22 mouse cellular contexts compared by ENCODE assay signal in the genomic region with DNA sequence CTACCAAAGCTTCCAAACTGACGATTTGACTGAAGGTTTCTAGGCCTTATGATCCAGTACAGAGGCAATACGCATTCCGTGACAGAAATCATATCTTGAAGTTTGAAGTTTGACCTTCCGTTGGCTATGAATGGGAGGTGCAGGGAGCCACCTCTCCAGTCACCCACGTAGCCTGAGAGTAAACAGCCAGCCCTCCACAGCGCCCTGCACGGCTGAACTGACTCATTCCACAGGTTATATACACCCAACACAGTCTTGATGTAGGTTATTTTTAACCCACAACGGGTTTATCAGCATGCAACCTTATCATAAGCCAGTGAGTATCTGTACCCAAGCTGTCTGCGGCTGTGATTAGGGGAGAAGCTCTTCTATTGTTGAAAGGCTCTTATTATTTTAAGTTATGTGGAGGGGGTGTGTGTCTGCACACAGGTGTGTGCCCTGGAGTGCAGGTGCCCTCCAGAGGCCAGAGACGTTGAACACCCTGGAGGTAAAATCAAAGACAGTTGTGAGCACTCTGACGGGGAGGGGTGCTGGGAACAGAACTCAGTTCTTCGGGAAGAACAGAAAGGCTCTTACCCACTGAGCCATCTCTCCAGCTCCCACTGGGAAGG. TPM values are rescaled to one million over a fixed set of nuclear protein-coding genes. Genes with fewer than 3 reads are reported as not detected.
DNase-seq lines count a peak whose midpoint lies in the region; ATAC-seq and TF ChIP-seq lines count a peak whose summit lies in the region.
"Had no signal": no experiment of that assay in that cellular context is flagged by ENCODE, and none has a peak within 500 bp of the region (broad histone marks: within the 10 kb centered on the region; RNA-seq: fewer than 3 reads in every experiment).

No protein-coding gene starts in this region.

- dilution Hi-C loops in CH12.LX (cut with MboI; ENCODE audit: extremely low pct_ligation_motif_present, extremely low pct_unique_long_range_greater_than_20kb, low sequenced_read_pairs): no loop called here

- no peak for TF ChIP-seq POLR2A in CH12.LX (IDR thresholded peaks at IDR 0.05; ENCODE audit: low read depth, low read length)
- TF ChIP-seq POLR2A in small intestine, adult 2 months (IDR thresholded peaks at IDR 0.05; ENCODE audit: low read depth, low read length): no peak

- H3K9ac ChIP-seq in heart, embryonic 16.5 days (ENCODE audit: low read length): no peak overlapping the region
- no peak overlapping the region for H3K9ac ChIP-seq in heart, embryonic 11.5 days (ENCODE audit: low read depth, low read length)
- no peak overlapping the region for H3K9ac ChIP-seq in CH12.LX (ENCODE audit: insufficient read depth, low read depth)
- H3K9ac ChIP-seq: embryonic facial prominence, embryonic 13.5 days; forebrain, embryonic 15.5 days had no signal

- H3K9me3 ChIP-seq in heart, embryonic 16.5 days (replicated peaks; ENCODE audit: control insufficient read depth, low read length): 0 out of 2 replicates have a peak, but pooled peaks cover 3% of the 10 kb centered on the region
- H3K9me3 ChIP-seq in heart, embryonic 11.5 days (replicated peaks; ENCODE audit: control insufficient read depth, low read length): no peaks in the 10 kb centered on the region
- peaks cover 6% of the 10 kb centered on the region for H3K9me3 ChIP-seq in CH12.LX (replicated peaks; ENCODE audit: low read length)
- H3K9me3 ChIP-seq: embryonic facial prominence, embryonic 13.5 days; forebrain, embryonic 15.5 days; G1E; limb, embryonic 10.5 days had no signal

- no peak overlapping the region for H3K4me2 ChIP-seq in heart, embryonic 16.5 days (ENCODE audit: low read depth, low read length)
- no peak overlapping the region for H3K4me2 ChIP-seq in heart, embryonic 11.5 days
- H3K4me2 ChIP-seq in CH12.LX (ENCODE audit: insufficient read depth, low read depth, poor library complexity, severe bottlenecking): no peak overlapping the region
- H3K4me2 ChIP-seq: embryonic facial prominence, embryonic 13.5 days; forebrain, embryonic 15.5 days; liver, embryonic 11.5 days had no signal

- DNase-seq in CH12.LX (ENCODE audit: extremely low read depth): no peak
- DNase-seq in induced T-regulatory cell, adult 2 months (ENCODE audit: low read depth): peak; percentile 31
- no peak for DNase-seq in layer of hippocampus, adult 11-12 months (ENCODE audit: low spot score)
- DNase-seq: adrenal gland, postnatal 10 days; cerebellum, postnatal 14 days; gastrocnemius, postnatal 25 days; kidney, postnatal 4 days; lung, adult 2 months; lung, postnatal 4 days; retina, postnatal 1 day; thymus, postnatal 25 days had no signal

- WGBS in heart, embryonic 16.5 days: 42% methylated on average over 12 of the region's 12 CpGs
- WGBS in heart, embryonic 11.5 days (ENCODE audit: insufficient replicate concordance): 39% methylated on average over 12 of the region's 12 CpGs
- 30% methylated on average over 12 of the region's 12 CpGs for WGBS in small intestine, adult 2 months

- peak in 1 of 2 experiments; percentile 27; a peak in 2 of 4 replicates for TF ChIP-seq CTCF in CH12.LX (conservative IDR thresholded peaks at IDR 0.05 in 1 of 2, IDR thresholded peaks at IDR 0.05 in 1 of 2; ENCODE audit: low read depth in 2 of 2, low read length in 2 of 2)
- peak; percentile 30; the same call in 1 of the 2 replicates for TF ChIP-seq CTCF in small intestine, adult 2 months (IDR thresholded peaks at IDR 0.05; ENCODE audit: extremely low read depth, insufficient read length, insufficient replicate concordance, low read depth, low read length)

- H3K27me3 ChIP-seq in heart, embryonic 16.5 days (ENCODE audit: control insufficient read depth, insufficient read depth, low read length): no peaks in the 10 kb centered on the region
- H3K27me3 ChIP-seq in heart, embryonic 11.5 days (ENCODE audit: control insufficient read depth, insufficient read depth, low read length): no peaks in the 10 kb centered on the region
- H3K27me3 ChIP-seq in CH12.LX (replicated peaks): no peaks in the 10 kb centered on the region
- no peaks in the 10 kb centered on the region for H3K27me3 ChIP-seq in small intestine, adult 2 months (ENCODE audit: control insufficient read depth, insufficient read depth, low read length)
- H3K27me3 ChIP-seq: forebrain, embryonic 15.5 days had no signal

- no peaks in the 10 kb centered on the region for H3K36me3 ChIP-seq in heart, embryonic 16.5 days (ENCODE audit: control insufficient read depth, insufficient read depth)
- no peaks in the 10 kb centered on the region for H3K36me3 ChIP-seq in heart, embryonic 11.5 days (ENCODE audit: control insufficient read depth, insufficient read depth, low read length)
- H3K36me3 ChIP-seq in CH12.LX (replicated peaks in 1 of 2; ENCODE audit: control insufficient read depth in 1 of 2, insufficient read depth in 1 of 2, low read length in 1 of 2): no peaks in the 10 kb centered on the region
- H3K36me3 ChIP-seq in small intestine, adult 2 months (ENCODE audit: control insufficient read depth, insufficient read depth, low read length): no peaks in the 10 kb centered on the region
- H3K36me3 ChIP-seq: embryonic facial prominence, embryonic 13.5 days; forebrain, embryonic 15.5 days; G1E; limb, embryonic 10.5 days had no signal

- no peaks in the 10 kb centered on the region for H3K79me2 ChIP-seq in CH12.LX (replicated peaks; ENCODE audit: control insufficient read depth, extremely low read depth, insufficient read depth, poor library complexity, severe bottlenecking)

- TF ChIP-seq RAD21 in CH12.LX (IDR thresholded peaks at IDR 0.05; ENCODE audit: low read depth, low read length): peak; percentile 18

- H3K27ac ChIP-seq in heart, embryonic 16.5 days (ENCODE audit: low read length): no peak overlapping the region
- no peak overlapping the region for H3K27ac ChIP-seq in heart, embryonic 11.5 days (ENCODE audit: low read depth, low read length)
- no peak overlapping the region for H3K27ac ChIP-seq in CH12.LX (ENCODE audit: insufficient read depth, low read depth)
- H3K27ac ChIP-seq in small intestine, adult 2 months (ENCODE audit: insufficient read depth, low read depth, low read length): peak overlapping the region; percentile 91
- H3K27ac ChIP-seq: embryonic facial prominence, embryonic 13.5 days; forebrain, embryonic 15.5 days; limb, embryonic 10.5 days had no signal

- no peak overlapping the region for H3K4me3 ChIP-seq in heart, embryonic 16.5 days (ENCODE audit: low read length)
- no peak overlapping the region for H3K4me3 ChIP-seq in heart, embryonic 11.5 days (ENCODE audit: low read depth, low read length)
- H3K4me3 ChIP-seq in CH12.LX (replicated peaks in 1 of 3; ENCODE audit: low read depth in 2 of 3, low read length in 2 of 3, poor library complexity in 1 of 3): no peak overlapping the region
- no peak overlapping the region for H3K4me3 ChIP-seq in small intestine, adult 2 months (ENCODE audit: low read depth, low read length)
- H3K4me3 ChIP-seq: embryonic facial prominence, embryonic 13.5 days; forebrain, embryonic 15.5 days; limb, embryonic 10.5 days had no signal

- peaks cover 23% of the 10 kb centered on the region for H3K4me1 ChIP-seq in heart, embryonic 16.5 days (ENCODE audit: control insufficient read depth, insufficient read depth, low read length)
- H3K4me1 ChIP-seq in heart, embryonic 11.5 days (ENCODE audit: control insufficient read depth, insufficient read depth, low read length): peaks cover 14% of the 10 kb centered on the region
- H3K4me1 ChIP-seq in CH12.LX (ENCODE audit: control insufficient read depth in 1 of 2, insufficient read depth in 2 of 2): peaks cover 0 to 14% of the 10 kb centered on the region in 2 experiments; a peak in 2 of 4 replicates
- peaks cover 36% of the 10 kb centered on the region for H3K4me1 ChIP-seq in small intestine, adult 2 months (ENCODE audit: control insufficient read depth, insufficient read depth, insufficient read length, low read length)
- H3K4me1 ChIP-seq: embryonic facial prominence, embryonic 13.5 days; forebrain, embryonic 15.5 days; limb, embryonic 10.5 days had no signal

- in situ Hi-C loops in CH12.LX (cut with MboI; ENCODE audit: low pct_ligation_motif_present, low pct_unique_long_range_greater_than_20kb, low sequenced_read_pairs): loop anchor here (5.0 kb wide), 1 partner anchor 134 kb away; no protein-coding TSS in a partner anchor

- ATAC-seq in heart, embryonic 16.5 days (replicated peaks; ENCODE audit: extremely low read depth, insufficient read depth, low FRiP score): peak; percentile 33; the same call in 1 of the 2 replicates
- no peak for ATAC-seq in heart, embryonic 11.5 days (replicated peaks; ENCODE audit: insufficient number of reproducible peaks, low FRiP score, low TSS enrichment)
- ATAC-seq in erythroid progenitor cell, adult 5-6 weeks (replicated peaks; ENCODE audit: low FRiP score, poor library complexity, severe bottlenecking): no peak
- ATAC-seq: activated CD4-positive, CD25-positive, alpha-beta regulatory T cell, adult 4 months; forebrain, embryonic 15.5 days; hindbrain, embryonic 16.5 days had no signal

- no peak for TF ChIP-seq EP300 in CH12.LX (IDR thresholded peaks at IDR 0.05; ENCODE audit: low read length)

TF ChIP-seq in CH12.LX, 34 proteins besides CTCF, POLR2A, EP300 and RAD21:
- TF ChIP-seq SMC3 (IDR thresholded peaks at IDR 0.05; ENCODE audit: low read depth, low read length) (peak; percentile 22), TCF12 (IDR thresholded peaks at IDR 0.05; ENCODE audit: low read depth, low read length) (no peak), KAT2A (IDR thresholded peaks at IDR 0.05; ENCODE audit: insufficient replicate concordance, low read length) (no peak), MXI1 (IDR thresholded peaks at IDR 0.05; ENCODE audit: low read depth, low read length) (no peak), MAX (IDR thresholded peaks at IDR 0.05; ENCODE audit: low read length) (no peak), MEF2A (IDR thresholded peaks at IDR 0.05; ENCODE audit: borderline replicate concordance, low read depth, low read length) (no peak), RCOR1 (conservative IDR thresholded peaks at IDR 0.05; ENCODE audit: low read depth, low read length) (no peak), PAX5 (IDR thresholded peaks at IDR 0.05; ENCODE audit: low read length) (no peak)

RNA-seq across cellular contexts. Expression of a gene that starts 31.6 kb away (rescaled TPM):
- polyA plus RNA-seq in heart, embryonic 16.5 days (2015; fragmentation: Nextera tagmentation; extraction: Ambion mirVana): 11.5 and 11.8 TPM in 2 replicates
- polyA plus RNA-seq in heart, embryonic 11.5 days (2014; fragmentation: Nextera tagmentation; extraction: Ambion mirVana): 7.7 and 9.0 TPM in 2 replicates
- total RNA-seq in CH12.LX (2012; rRNA removed) (12.6 and 13.1 TPM in 2 replicates), CH12.LX (2014; rRNA removed) (16.8 and 17.3 TPM in 2 replicates)
- 22.7 and 24.1 TPM in 2 replicates for polyA plus RNA-seq in CH12.LX (2012; ENCODE audit: insufficient read length, low read depth)
- 10.6 and 19.9 TPM in 2 replicates for polyA plus RNA-seq in small intestine, adult 2 months (2012; rRNA removed)
- 3.2 and 4.6 TPM in 2 replicates for total RNA-seq in erythroid progenitor cell, adult 5-6 weeks (2015; ENCODE audit: low replicate concordance)
- total RNA-seq in erythroid progenitor cell, adult 5-6 weeks (2017; ENCODE audit: low replicate concordance): 1.1 and 4.5 TPM in 2 replicates
